ENCODE assay signal across 17 mouse cellular contexts in genomic region chr10:89154797-89155465, GRCm38 (mm10).
A peak's percentile ranks its signal among the peaks of the same experiment; 100 is the strongest.
DNase-seq lines count a peak whose midpoint lies in the region; ATAC-seq and TF ChIP-seq lines count a peak whose summit lies in the region.
"Had no signal": no experiment of that assay in that cellular context is flagged by ENCODE, and none has a peak within 500 bp of the region (broad histone marks: within the 10 kb centered on the region; RNA-seq: fewer than 3 reads in every experiment).

No protein-coding gene starts in this region.

- no peak overlapping the region for H3K4me3 ChIP-seq in hindbrain, postnatal 0 days (ENCODE audit: low read length)
- H3K4me3 ChIP-seq: forebrain, embryonic 12.5 days; gastrocnemius, adult 2 months; hindbrain, embryonic 15.5 days; midbrain, embryonic 10.5 days had no signal

- no peaks in the 10 kb centered on the region for H3K9me3 ChIP-seq in hindbrain, postnatal 0 days (ENCODE audit: low read length)
- H3K9me3 ChIP-seq: forebrain, embryonic 12.5 days; hindbrain, embryonic 15.5 days; midbrain, embryonic 10.5 days had no signal

- H3K4me1 ChIP-seq in hindbrain, postnatal 0 days (ENCODE audit: insufficient read depth, low read length) = no peaks in the 10 kb centered on the region
- H3K4me1 ChIP-seq: forebrain, embryonic 12.5 days; hindbrain, embryonic 15.5 days; midbrain, embryonic 10.5 days had no signal

- TF ChIP-seq CTCF in hindbrain, postnatal 0 days (IDR thresholded peaks at IDR 0.05; ENCODE audit: low read depth) = no peak

- H3K27me3 ChIP-seq in hindbrain, postnatal 0 days (ENCODE audit: insufficient read depth, low read length) = no peaks in the 10 kb centered on the region
- H3K27me3 ChIP-seq: CH12.LX; forebrain, embryonic 12.5 days; hindbrain, embryonic 15.5 days had no signal

- no peaks in the 10 kb centered on the region for H3K36me3 ChIP-seq in hindbrain, postnatal 0 days (ENCODE audit: insufficient read depth, low read length)
- H3K36me3 ChIP-seq: forebrain, embryonic 12.5 days; hindbrain, embryonic 15.5 days; midbrain, embryonic 10.5 days had no signal

- no peak overlapping the region for H3K4me2 ChIP-seq in hindbrain, postnatal 0 days (ENCODE audit: low read depth, low read length)
- H3K4me2 ChIP-seq: forebrain, embryonic 12.5 days; hindbrain, embryonic 15.5 days had no signal

- 71% methylated on average over 2 of the region's 2 CpGs for WGBS in hindbrain, postnatal 0 days

- H3K27ac ChIP-seq in hindbrain, postnatal 0 days = no peak overlapping the region
- H3K27ac ChIP-seq: forebrain, embryonic 12.5 days; gastrocnemius, adult 2 months; hindbrain, embryonic 15.5 days; liver, embryonic 14.5 days; midbrain, embryonic 10.5 days; stomach, postnatal 0 days had no signal

- no peak for ATAC-seq in hindbrain, postnatal 0 days

- peak; percentile 26 for DNase-seq in adrenal gland, adult 2 months
- DNase-seq in adrenal gland, adult 8-10 months = no peak
- DNase-seq in left cerebral cortex, postnatal 14 days (ENCODE audit: low spot score in 2 of 2) = peak; percentile 11 to 21
- DNase-seq in left cerebral cortex, adult 11 months (ENCODE audit: low spot score) = no peak
- DNase-seq in kidney, postnatal 10 days = peak; percentile 17
- peak; percentile 7 for DNase-seq in mesoderm, embryonic 11.5 days (ENCODE audit: low read depth, low spot score)
- DNase-seq in hindbrain, postnatal 0 days (ENCODE audit: low spot score) = no peak
- DNase-seq in spleen, adult 12 weeks (ENCODE audit: low spot score) = no peak
- DNase-seq: cerebellum, adult 9-10 months; gastrocnemius, adult 2 months; heart, adult 11 months had no signal

- H3K9ac ChIP-seq in hindbrain, postnatal 0 days (replicated peaks; ENCODE audit: low read length) = no peak overlapping the region
- H3K9ac ChIP-seq: forebrain, embryonic 12.5 days; hindbrain, embryonic 15.5 days; liver, embryonic 14.5 days had no signal

- intact Hi-C loops in left cerebral cortex, postnatal 14 days (cut with DNase I) = no loop called here

Comparison
In these comparisons a context has a peak if more than half of its experiments do, and no peak if none do; other contexts are left out.
1. DNase-seq: peak in adrenal gland, adult 2 months (single experiment), left cerebral cortex, postnatal 14 days (2 of 2), kidney, postnatal 10 days (single experiment) and mesoderm, embryonic 11.5 days (single experiment); none in adrenal gland, adult 8-10 months (single experiment), left cerebral cortex, adult 11 months (single experiment), hindbrain, postnatal 0 days (single experiment) and spleen, adult 12 weeks (single experiment).